Comparison of ENCODE assay signal across 8 mouse cellular contexts in the genomic region with DNA sequence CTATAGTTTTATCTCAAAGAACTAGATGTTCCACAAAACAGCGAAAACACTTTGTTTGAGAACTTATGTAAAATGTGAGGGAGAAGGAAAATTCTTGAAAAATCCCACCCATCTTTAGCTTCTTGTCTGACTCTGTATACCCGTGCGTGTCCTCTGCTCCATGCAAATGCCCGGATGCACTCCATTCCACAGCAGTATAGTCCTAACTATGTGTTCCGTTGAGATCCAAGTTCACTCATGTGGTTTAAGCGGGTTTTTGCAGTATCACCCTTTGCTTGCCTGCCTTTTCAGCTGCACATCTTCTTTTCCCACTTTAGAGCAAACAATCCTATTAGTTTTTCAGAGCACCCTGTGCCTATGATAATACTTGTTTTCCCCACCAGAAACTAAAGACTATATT. TPM values are rescaled to one million over a fixed set of nuclear protein-coding genes. Genes with fewer than 3 reads are reported as not detected.
DNase-seq lines count a peak whose midpoint lies in the region; ATAC-seq lines count a peak whose summit lies in the region.

No protein-coding gene starts in this region.

- peaks cover 40% of the 10 kb centered on the region for H3K36me3 ChIP-seq in megakaryocyte, embryonic 14.5 days (replicated peaks; ENCODE audit: low read length)
- peaks cover 27% of the 10 kb centered on the region for H3K36me3 ChIP-seq in embryonic facial prominence, embryonic 13.5 days
- peaks cover 5% of the 10 kb centered on the region for H3K36me3 ChIP-seq in limb, embryonic 11.5 days (ENCODE audit: control insufficient read depth, insufficient read depth, low read length)
- H3K36me3 ChIP-seq in stomach, embryonic 16.5 days (ENCODE audit: control insufficient read depth, insufficient read depth, low read length), result peaks cover 15% of the 10 kb centered on the region; the same call in 1 of the 2 replicates

- H3K4me3 ChIP-seq in megakaryocyte, embryonic 14.5 days (replicated peaks), result peak overlapping the region; percentile 94
- peak overlapping the region; percentile 93 for H3K4me3 ChIP-seq in embryonic facial prominence, embryonic 13.5 days
- peak overlapping the region; percentile 82 for H3K4me3 ChIP-seq in limb, embryonic 11.5 days (ENCODE audit: low read depth, low read length)
- peak overlapping the region; percentile 96 for H3K4me3 ChIP-seq in stomach, embryonic 16.5 days (replicated peaks; ENCODE audit: low read length)

- DNase-seq in limb, embryonic 11.5 days (ENCODE audit: low spot score), result no peak
- no peak for DNase-seq in cerebellum, adult 9-10 months
- DNase-seq in cerebellum, postnatal 36 days, result no peak
- no peak for DNase-seq in layer of hippocampus, postnatal 10 days (ENCODE audit: low spot score in 2 of 2)

- 58% methylated on average over 6 of the region's 6 CpGs for WGBS in embryonic facial prominence, embryonic 13.5 days
- WGBS in limb, embryonic 11.5 days, result 61% methylated on average over 6 of the region's 6 CpGs
- WGBS in stomach, embryonic 16.5 days, result 52% methylated on average over 6 of the region's 6 CpGs

- peak overlapping the region; percentile 74 for H3K4me2 ChIP-seq in embryonic facial prominence, embryonic 13.5 days
- peak overlapping the region; percentile 62 for H3K4me2 ChIP-seq in limb, embryonic 11.5 days (ENCODE audit: low read depth, severe bottlenecking)
- H3K4me2 ChIP-seq in stomach, embryonic 16.5 days (ENCODE audit: low read depth, low read length), result peak overlapping the region; percentile 79

- no peak overlapping the region for H3K27ac ChIP-seq in embryonic facial prominence, embryonic 13.5 days
- no peak overlapping the region for H3K27ac ChIP-seq in limb, embryonic 11.5 days (replicated peaks; ENCODE audit: low read depth, low read length)
- no peak overlapping the region for H3K27ac ChIP-seq in stomach, embryonic 16.5 days (ENCODE audit: low read length)

- no peaks in the 10 kb centered on the region for H3K27me3 ChIP-seq in megakaryocyte, embryonic 14.5 days (replicated peaks)
- H3K27me3 ChIP-seq in embryonic facial prominence, embryonic 13.5 days, result no peaks in the 10 kb centered on the region
- no peaks in the 10 kb centered on the region for H3K27me3 ChIP-seq in limb, embryonic 11.5 days (ENCODE audit: control insufficient read depth, insufficient read depth, low read length)
- no peaks in the 10 kb centered on the region for H3K27me3 ChIP-seq in stomach, embryonic 16.5 days (ENCODE audit: control insufficient read depth, insufficient read depth, low read length)

- no peak for ATAC-seq in megakaryocyte, adult 5-6 weeks (ENCODE audit: poor library complexity, severe bottlenecking)
- ATAC-seq in embryonic facial prominence, embryonic 13.5 days (ENCODE audit: insufficient number of reproducible peaks, insufficient read depth, low FRiP score, low TSS enrichment, low read depth), result no peak
- ATAC-seq in limb, embryonic 11.5 days (ENCODE audit: insufficient number of reproducible peaks, low FRiP score, low TSS enrichment, low read depth), result no peak
- no peak for ATAC-seq in stomach, embryonic 16.5 days (ENCODE audit: insufficient read depth, low FRiP score)

- peaks cover 33% of the 10 kb centered on the region for H3K4me1 ChIP-seq in megakaryocyte, embryonic 14.5 days
- H3K4me1 ChIP-seq in embryonic facial prominence, embryonic 13.5 days, result peaks cover 15% of the 10 kb centered on the region
- H3K4me1 ChIP-seq in limb, embryonic 11.5 days (ENCODE audit: control insufficient read depth, insufficient read depth, low read length), result peaks cover 4% of the 10 kb centered on the region; the same call in 1 of the 2 replicates
- peaks cover 8% of the 10 kb centered on the region for H3K4me1 ChIP-seq in stomach, embryonic 16.5 days (ENCODE audit: control insufficient read depth, insufficient read depth, low read length)

- H3K9ac ChIP-seq in embryonic facial prominence, embryonic 13.5 days, result peak overlapping the region; percentile 92
- H3K9ac ChIP-seq in limb, embryonic 11.5 days (ENCODE audit: low read length), result peak overlapping the region; percentile 3; the same call in 1 of the 2 replicates
- peak overlapping the region; percentile 96 for H3K9ac ChIP-seq in stomach, embryonic 16.5 days (ENCODE audit: low read length)

- H3K9me3 ChIP-seq in megakaryocyte, embryonic 14.5 days, result no peaks in the 10 kb centered on the region
- no peaks in the 10 kb centered on the region for H3K9me3 ChIP-seq in embryonic facial prominence, embryonic 13.5 days
- H3K9me3 ChIP-seq in limb, embryonic 11.5 days (ENCODE audit: control insufficient read depth, low read length), result no peaks in the 10 kb centered on the region
- no peaks in the 10 kb centered on the region for H3K9me3 ChIP-seq in stomach, embryonic 16.5 days (replicated peaks; ENCODE audit: control insufficient read depth, low read length)

RNA-seq across cellular contexts. Expression of a gene that starts 1.1 kb away (rescaled TPM):
- polyA plus RNA-seq in megakaryocyte, embryonic 14.5 days (2012; ENCODE audit: insufficient read depth, low replicate concordance), result 2.4 and 5.3 TPM in 2 replicates
- 14.4 and 15.1 TPM in 2 replicates for total RNA-seq in megakaryocyte, adult 5-6 weeks (2015)
- 20.2 and 20.9 TPM in 2 replicates for total RNA-seq in megakaryocyte, adult 5-6 weeks (2017)
- 27.7 and 28.5 TPM in 2 replicates for polyA plus RNA-seq in embryonic facial prominence, embryonic 13.5 days (2015; fragmentation: Nextera tagmentation; extraction: Ambion mirVana)
- polyA plus RNA-seq in limb, embryonic 11.5 days (2014; fragmentation: Nextera tagmentation; extraction: Ambion mirVana), result 35.3 and 35.7 TPM in 2 replicates
- 22.6 and 28.5 TPM in 2 replicates for polyA plus RNA-seq in stomach, embryonic 16.5 days (2015; fragmentation: Nextera tagmentation; extraction: Ambion mirVana)
- total RNA-seq in layer of hippocampus, postnatal 10 days (2021), result 10 to 100 TPM; 10.3 to 10.9 TPM

RNA-seq across cellular contexts. Expression of a gene that starts 7.0 kb away (rescaled TPM):
- 4.1 and 30.0 TPM in 2 replicates for polyA plus RNA-seq in megakaryocyte, embryonic 14.5 days (2012; ENCODE audit: insufficient read depth, low replicate concordance)
- 85.2 and 88.2 TPM in 2 replicates for total RNA-seq in megakaryocyte, adult 5-6 weeks (2015)
- total RNA-seq in megakaryocyte, adult 5-6 weeks (2017), result 97.0 and 104 TPM in 2 replicates
- 272 and 285 TPM in 2 replicates for polyA plus RNA-seq in embryonic facial prominence, embryonic 13.5 days (2015; fragmentation: Nextera tagmentation; extraction: Ambion mirVana)
- polyA plus RNA-seq in limb, embryonic 11.5 days (2014; fragmentation: Nextera tagmentation; extraction: Ambion mirVana), result 308 and 314 TPM in 2 replicates
- polyA plus RNA-seq in stomach, embryonic 16.5 days (2015; fragmentation: Nextera tagmentation; extraction: Ambion mirVana), result 200 and 216 TPM in 2 replicates
- 100 to 1,000 TPM; 122 to 132 TPM for total RNA-seq in layer of hippocampus, postnatal 10 days (2021)

RNA-seq across cellular contexts. Expression of a gene that starts 11.6 kb away (rescaled TPM):
- 7.9 TPM in 1 of 2 replicates, not detected in the other for polyA plus RNA-seq in megakaryocyte, embryonic 14.5 days (2012; ENCODE audit: insufficient read depth, low replicate concordance)
- 25.8 and 31.5 TPM in 2 replicates for total RNA-seq in megakaryocyte, adult 5-6 weeks (2015)
- 28.8 and 33.0 TPM in 2 replicates for total RNA-seq in megakaryocyte, adult 5-6 weeks (2017)
- polyA plus RNA-seq in embryonic facial prominence, embryonic 13.5 days (2015; fragmentation: Nextera tagmentation; extraction: Ambion mirVana), result 44.9 and 51.2 TPM in 2 replicates
- polyA plus RNA-seq in limb, embryonic 11.5 days (2014; fragmentation: Nextera tagmentation; extraction: Ambion mirVana), result 31.1 and 33.1 TPM in 2 replicates
- polyA plus RNA-seq in stomach, embryonic 16.5 days (2015; fragmentation: Nextera tagmentation; extraction: Ambion mirVana), result 27.0 and 27.3 TPM in 2 replicates
- 10 to 100 TPM; 49.3 to 53.4 TPM for total RNA-seq in layer of hippocampus, postnatal 10 days (2021)

Comparison
In these comparisons a context has a peak if more than half of its experiments do, and no peak if none do; other contexts are left out.
1. H3K9ac ChIP-seq: peak in every context shown above with its lines; median percentile 96 in stomach, embryonic 16.5 days; 92 in embryonic facial prominence, embryonic 13.5 days; 3 in limb, embryonic 11.5 days.